Mouse (Mus musculus) embryonic facial prominence, embryonic 12.5 days (tissue): ENCODE results near the gene Ppp4r4. TPM values are rescaled to one million over a fixed set of nuclear protein-coding genes. Genes with fewer than 3 reads are reported as not detected.
A peak's percentile ranks its signal among the peaks of the same experiment; 100 is the strongest.
"Not testable (repeated sequence)": the region's sequence is repeated elsewhere in the genome, so short reads cannot be mapped to it uniquely, and the experiment has no call there.

Source experiments
- ATAC-seq: fragments of 200-750 bp; cut with Nextera tagmentation; 2 replicates; pipeline ENCODE4 v1.8.0; 2017; ENCODE audit not compliant: insufficient number of reproducible peaks, insufficient read depth, low FRiP score, low TSS enrichment
- H3K27ac ChIP-seq: fragments of 300-500 bp; sonication (generic); 2 replicates; pipeline ENCODE4 v1.5.1; 2016; ENCODE audit warnings: mild to moderate bottlenecking
- H3K27me3 ChIP-seq: fragments of 300-500 bp; sonication (generic); 2 replicates; pipeline ENCODE4 v1.6.1; 2016; ENCODE audit warnings: mild to moderate bottlenecking, moderate library complexity
- H3K36me3 ChIP-seq: fragments of 300-500 bp; sonication (generic); 2 replicates; pipeline ENCODE4 v1.6.1; 2016; ENCODE audit warnings: mild to moderate bottlenecking
- H3K4me1 ChIP-seq: fragments of 300-500 bp; sonication (generic); 2 replicates; pipeline ENCODE4 v1.6.1; 2016
- H3K4me2 ChIP-seq: fragments of 300-500 bp; sonication (generic); replicated peaks from 2 replicates; pipeline ENCODE4 v1.6.1; 2016; ENCODE audit warnings: mild to moderate bottlenecking, moderate library complexity
- H3K4me3 ChIP-seq: fragments of 300-500 bp; sonication (generic); 2 replicates; pipeline ENCODE4 v1.5.1; 2016; ENCODE audit warnings: mild to moderate bottlenecking
- H3K9ac ChIP-seq: fragments of 300-500 bp; sonication (generic); 2 replicates; pipeline ENCODE4 v1.6.1; 2016; ENCODE audit warnings: mild to moderate bottlenecking, moderate library complexity
- H3K9me3 ChIP-seq: fragments of 300-500 bp; sonication (generic); 2 replicates; pipeline ENCODE4 v1.6.1; 2016; ENCODE audit warnings: mild to moderate bottlenecking, moderate library complexity
- whole genome bisulfite sequencing: fragments of 180-500 bp; shearing (Covaris S2); methylation state at CpG from one replicate; pipeline ENCODE4 v1.1.7; 2016; 5-methylcytosine and 5-hydroxymethylcytosine counted together
- polyA plus RNA-seq: library from polyadenylated mRNA; unstranded; fragments of >200 nt; fragmentation: Nextera tagmentation; extraction: Ambion mirVana; gene quantifications from 2 replicates; pipeline ENCODE4 v1.2.1, GENCODE M21; 2016

The Ppp4r4 gene
- polyA plus RNA-seq, 1 experiment from 2014 or later = 2.3 TPM

DNA sequence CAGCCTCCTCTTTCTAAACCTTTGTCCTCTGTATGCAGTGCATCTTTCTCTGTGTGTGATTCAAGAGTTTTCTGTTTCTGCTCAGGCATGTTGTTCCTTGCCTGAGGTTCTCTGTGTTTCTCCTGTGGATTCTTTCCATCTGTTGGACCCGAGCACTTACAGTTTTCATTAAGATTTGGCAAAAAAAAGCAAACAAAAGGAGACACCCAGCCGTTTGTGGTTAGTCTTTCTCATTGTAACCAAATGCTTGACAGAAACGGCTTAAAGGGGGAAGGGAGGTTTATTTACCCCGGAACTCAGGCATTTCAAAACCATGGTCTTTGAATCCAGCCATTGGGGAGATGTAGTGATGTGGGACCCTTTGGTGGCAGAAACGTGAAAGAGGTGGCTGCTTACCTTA lies 112.5 kb downstream of the Ppp4r4 start:
- H3K9me3 ChIP-seq = no peaks in the 10 kb centered on the region
- 23% methylated on average over 5 of the region's 5 CpGs for WGBS
- no peaks in the 10 kb centered on the region; the same call in 1 of the 2 replicates for H3K4me1 ChIP-seq
- no peak overlapping the region for H3K4me3 ChIP-seq
- no peaks in the 10 kb centered on the region for H3K27me3 ChIP-seq
- no peak overlapping the region for H3K9ac ChIP-seq
- 0 out of 2 replicates have a peak overlapping the region, but pooled peaks have one; percentile 50 for H3K27ac ChIP-seq
- H3K36me3 ChIP-seq = no peaks in the 10 kb centered on the region
- H3K4me2 ChIP-seq = no peak overlapping the region
- no peak for ATAC-seq

DNA sequence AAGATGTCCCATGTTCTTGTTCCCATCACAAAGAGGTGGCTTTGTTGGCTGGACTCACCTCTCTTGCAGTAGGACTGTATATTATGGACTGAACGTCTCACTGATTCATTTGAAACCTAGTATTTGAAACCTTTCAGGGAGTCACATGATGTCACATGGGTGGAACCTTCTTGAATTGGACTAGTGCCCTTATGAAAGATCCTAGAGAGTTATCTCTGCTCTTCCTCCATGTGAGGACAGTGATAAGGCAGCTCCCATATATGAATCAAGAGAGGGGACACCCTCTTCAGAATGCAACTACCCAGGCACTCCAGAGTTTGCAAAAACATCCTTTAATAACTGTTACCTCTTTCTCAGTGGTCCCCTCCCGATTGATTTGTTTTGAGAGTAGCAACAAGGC lies 114.2 kb downstream of the Ppp4r4 start:
- no peak for ATAC-seq
- Histone ChIP-seq H3K9ac (no peak overlapping the region), H3K4me2 (no peak overlapping the region), H3K4me1 (no peaks in the 10 kb centered on the region; the same call in 1 of the 2 replicates), H3K27ac (no peak overlapping the region), H3K27me3 (no peaks in the 10 kb centered on the region), H3K9me3 (no peaks in the 10 kb centered on the region), H3K36me3 (no peaks in the 10 kb centered on the region), H3K4me3 (no peak overlapping the region)
- WGBS = 78% methylated on average over 2 of the region's 2 CpGs

DNA sequence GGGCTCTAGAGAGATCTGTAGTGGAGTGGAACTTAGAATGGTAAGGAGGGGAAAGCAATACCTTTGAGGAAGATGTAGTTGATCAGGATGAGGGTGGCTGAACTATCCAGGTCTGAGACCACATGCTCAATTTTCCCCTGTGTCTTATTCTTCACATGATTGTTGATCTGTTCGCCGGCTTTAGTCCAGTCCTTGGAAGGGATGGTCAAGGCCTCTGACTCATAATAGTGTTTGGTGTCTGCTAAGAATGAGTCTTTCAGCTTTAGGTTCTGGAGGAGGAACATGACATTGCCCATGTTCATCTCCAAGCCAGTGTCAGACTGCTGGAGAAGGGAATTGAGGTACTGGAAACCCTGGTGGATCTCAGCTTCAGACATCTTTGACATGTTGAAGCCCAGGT lies 121.8 kb downstream of the Ppp4r4 start:
- no peak overlapping the region for H3K27ac ChIP-seq
- H3K4me2 ChIP-seq = no peak overlapping the region
- WGBS = 85% methylated on average over 2 of the region's 2 CpGs
- H3K27me3 ChIP-seq = no peaks in the 10 kb centered on the region
- no peaks in the 10 kb centered on the region for H3K4me1 ChIP-seq
- H3K9me3 ChIP-seq = no peaks in the 10 kb centered on the region
- H3K36me3 ChIP-seq = no peaks in the 10 kb centered on the region
- H3K4me3 ChIP-seq = no peak overlapping the region
- H3K9ac ChIP-seq = no peak overlapping the region
- ATAC-seq = no peak

DNA sequence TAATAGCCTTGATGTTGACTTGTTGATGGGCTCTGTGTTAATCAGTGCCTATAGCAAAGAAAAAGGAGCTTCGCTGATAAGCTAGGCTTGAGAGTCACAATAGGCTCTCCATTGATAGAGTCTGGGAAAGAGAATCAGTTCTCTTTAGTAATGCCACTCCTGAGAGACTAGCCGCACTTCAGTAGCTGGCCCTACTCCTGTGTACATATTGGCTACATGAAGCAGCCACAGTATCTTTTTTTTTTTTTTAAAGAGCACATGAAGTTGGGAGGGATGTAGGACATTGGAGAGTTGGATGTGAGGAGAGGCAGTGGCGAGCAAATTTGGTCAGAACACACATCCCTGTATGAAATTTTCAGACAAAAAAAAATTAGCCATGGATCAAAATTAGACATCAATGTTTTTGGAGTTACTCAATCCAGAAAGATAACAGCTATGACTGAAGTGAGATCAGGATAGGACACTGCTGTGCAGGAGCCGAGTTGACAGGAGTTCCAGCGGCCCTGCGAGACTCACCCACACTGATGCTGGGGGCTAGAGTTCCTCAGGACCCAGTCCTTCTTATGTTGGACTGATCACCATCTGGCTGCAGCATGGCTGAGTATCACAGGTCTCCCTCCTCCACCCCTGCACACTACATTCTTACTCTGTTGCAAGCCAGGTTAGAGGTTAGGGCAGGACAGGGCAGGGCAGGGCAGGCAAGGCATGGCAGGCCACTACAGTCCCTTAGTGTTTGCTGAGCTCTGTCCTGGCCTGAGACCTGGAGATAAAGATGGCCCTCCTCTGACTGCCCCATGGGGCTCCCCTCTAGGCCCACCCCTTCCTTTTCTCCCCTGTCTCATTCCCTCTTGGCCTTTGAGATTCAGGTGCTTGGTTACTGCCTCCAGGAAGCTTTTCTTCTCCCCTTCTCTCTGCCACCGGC lies 123.3 kb downstream of the Ppp4r4 start:
- Histone ChIP-seq H3K27ac (no peak overlapping the region), H3K27me3 (no peaks in the 10 kb centered on the region), H3K4me1 (no peaks in the 10 kb centered on the region), H3K9me3 (no peaks in the 10 kb centered on the region), H3K9ac (no peak overlapping the region), H3K4me2 (no peak overlapping the region), H3K4me3 (no peak overlapping the region), H3K36me3 (no peaks in the 10 kb centered on the region)
- no peak for ATAC-seq
- WGBS = 82% methylated on average over 7 of the region's 7 CpGs

DNA sequence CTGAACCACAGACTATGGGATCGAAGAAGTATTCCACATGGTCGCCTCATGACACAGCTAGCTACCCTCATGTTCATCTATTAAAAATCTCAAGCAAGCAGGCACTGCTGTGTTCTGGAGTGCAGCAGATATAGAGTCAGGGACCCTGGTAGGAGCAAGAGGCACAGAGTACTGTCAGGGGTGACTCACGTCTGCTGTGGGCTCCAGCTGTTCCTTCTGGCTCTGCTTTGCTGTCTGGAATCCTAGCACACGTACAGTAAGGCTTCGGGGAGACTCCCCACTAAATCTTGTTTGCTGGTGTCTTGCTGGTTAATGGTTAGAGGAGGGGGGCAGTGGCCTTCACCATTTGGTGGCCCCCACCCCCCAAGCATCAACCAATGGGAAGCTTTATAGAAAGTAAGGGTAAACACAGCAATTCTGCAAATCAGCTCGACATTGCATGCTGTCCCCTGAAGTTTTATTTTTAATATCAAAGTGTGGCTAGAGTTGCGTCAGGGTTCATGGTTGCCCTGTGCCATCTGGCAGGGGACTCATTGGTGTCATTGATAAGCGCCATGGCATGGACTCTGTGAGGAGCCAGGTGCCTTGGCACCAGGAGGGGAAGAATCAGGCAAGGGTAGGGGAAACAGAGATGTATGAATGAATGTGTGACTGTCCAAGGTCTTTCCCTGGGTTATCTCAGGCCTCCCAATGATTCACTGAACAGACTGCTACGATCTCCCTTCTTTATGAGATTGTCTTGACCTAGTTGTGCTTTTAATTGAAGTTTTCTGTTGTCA lies 125.0 kb downstream of the Ppp4r4 start, which contains the start of gene Serpina6:
Serpina6 (minus strand) TSS at position 365 of the 779 bp plus-strand sequence.
- no peak within 1 kb of the TSS for H3K4me2 ChIP-seq
- no peak within 1 kb of the TSS for H3K4me3 ChIP-seq
- H3K4me1 ChIP-seq = no peaks in the 10 kb centered on the region
- no peak for ATAC-seq
- H3K27me3 ChIP-seq = no peaks in the 10 kb centered on the region
- no peak within 1 kb of the TSS for H3K9ac ChIP-seq
- 81% methylated on average over 9 of the region's 9 CpGs for WGBS
- H3K36me3 ChIP-seq = no peaks in the 10 kb centered on the region
- H3K27ac ChIP-seq = no peak within 1 kb of the TSS
- H3K9me3 ChIP-seq = no peaks in the 10 kb centered on the region

DNA sequence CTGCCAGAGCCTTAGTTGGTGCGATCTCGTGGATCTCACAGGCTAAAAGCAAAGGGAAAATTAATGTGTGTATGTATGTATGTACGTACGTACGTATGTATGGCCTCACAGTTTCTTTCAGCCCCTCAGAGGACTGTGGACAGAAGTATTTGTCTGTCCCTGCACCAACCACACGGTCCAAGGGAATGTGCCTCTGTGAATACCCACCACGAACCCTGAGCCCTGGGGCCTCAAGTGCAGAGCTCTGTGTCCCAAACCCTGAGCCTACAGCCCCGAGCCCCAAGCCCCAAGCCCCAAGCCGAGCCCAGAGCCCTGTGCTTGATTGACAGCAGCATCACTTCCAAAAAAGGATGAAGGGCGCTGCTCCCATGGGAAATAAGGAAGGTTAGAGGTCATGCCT lies 125.9 kb downstream of the Ppp4r4 start:
- no peaks in the 10 kb centered on the region for H3K27me3 ChIP-seq
- H3K4me3 ChIP-seq = no peak overlapping the region
- no peaks in the 10 kb centered on the region for H3K36me3 ChIP-seq
- ATAC-seq = no peak
- 81% methylated on average over 10 of the region's 10 CpGs for WGBS
- no peaks in the 10 kb centered on the region for H3K9me3 ChIP-seq
- no peaks in the 10 kb centered on the region for H3K4me1 ChIP-seq
- H3K9ac ChIP-seq = no peak overlapping the region
- H3K27ac ChIP-seq = no peak overlapping the region
- no peak overlapping the region for H3K4me2 ChIP-seq

DNA sequence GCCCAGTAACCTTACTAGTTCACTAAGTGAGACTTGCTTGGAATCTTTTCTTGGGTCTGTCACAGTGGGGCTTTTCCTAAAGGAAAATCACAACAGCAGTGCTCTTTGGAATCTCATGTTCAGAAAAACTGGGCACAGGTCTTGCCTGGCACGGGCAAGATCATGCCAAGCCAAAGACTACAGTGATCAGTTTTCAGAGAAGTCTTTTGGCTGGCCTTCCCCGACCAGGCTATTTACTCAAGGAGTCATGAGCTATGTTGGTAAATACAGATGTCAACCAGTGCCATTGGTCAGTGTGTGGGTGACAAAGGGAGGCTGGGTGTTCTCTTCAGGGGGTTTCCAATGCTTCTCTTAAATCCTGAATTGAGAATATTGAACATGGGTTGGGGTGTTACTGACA lies 127.1 kb downstream of the Ppp4r4 start:
- Histone ChIP-seq H3K9me3 (no peaks in the 10 kb centered on the region), H3K4me1 (no peaks in the 10 kb centered on the region), H3K4me2 (no peak overlapping the region), H3K4me3 (no peak overlapping the region), H3K36me3 (no peaks in the 10 kb centered on the region), H3K27me3 (no peaks in the 10 kb centered on the region), H3K9ac (no peak overlapping the region), H3K27ac (no peak overlapping the region)
- ATAC-seq = no peak
- WGBS = 86% methylated on average over 2 of the region's 2 CpGs

DNA sequence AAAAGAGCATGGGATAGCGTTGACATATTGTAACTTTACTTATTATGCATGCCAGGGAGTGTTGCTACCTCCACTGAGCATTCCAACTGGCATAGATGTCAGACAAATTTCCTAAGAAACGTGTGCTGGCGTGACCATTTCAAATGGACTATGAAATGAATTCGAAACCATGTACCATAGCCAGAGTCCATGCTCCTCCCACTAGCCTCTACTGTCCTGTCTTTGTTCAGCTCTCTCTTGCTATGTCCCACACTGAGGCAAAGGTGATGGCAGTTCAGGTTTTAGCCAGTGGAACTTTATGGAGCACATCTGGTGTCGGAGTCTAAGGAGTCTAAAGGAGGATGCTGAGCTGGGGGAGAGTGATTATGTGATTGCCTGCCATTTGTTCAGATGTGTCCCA lies 128.0 kb downstream of the Ppp4r4 start:
- Histone ChIP-seq H3K4me1 (no peaks in the 10 kb centered on the region), H3K27ac (no peak overlapping the region), H3K9me3 (no peaks in the 10 kb centered on the region), H3K9ac (no peak overlapping the region), H3K4me3 (no peak overlapping the region), H3K36me3 (no peaks in the 10 kb centered on the region), H3K27me3 (no peaks in the 10 kb centered on the region), H3K4me2 (no peak overlapping the region)
- 86% methylated on average over 5 of the region's 5 CpGs for WGBS
- ATAC-seq = no peak

DNA sequence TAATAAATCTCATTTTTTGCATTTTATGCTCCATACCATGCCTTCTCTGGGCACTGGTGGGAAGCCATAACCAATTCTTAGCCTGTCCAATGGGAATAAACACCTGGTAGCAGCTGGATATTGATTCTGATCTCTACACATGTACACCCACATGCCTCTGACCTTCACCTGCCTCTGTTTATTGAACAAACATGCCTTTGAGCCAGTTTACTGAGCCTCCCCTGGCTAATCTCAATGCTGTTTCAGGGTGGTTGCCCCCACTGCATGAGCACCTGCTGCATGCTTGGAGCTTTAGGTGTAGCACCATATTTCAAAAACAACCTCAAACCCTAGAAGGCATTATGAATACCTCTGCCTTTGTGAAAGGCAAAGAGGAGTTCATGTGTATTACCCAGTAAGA lies 130.0 kb downstream of the Ppp4r4 start:
- H3K9ac ChIP-seq, H3K4me2 ChIP-seq, H3K27me3 ChIP-seq, H3K27ac ChIP-seq, H3K4me1 ChIP-seq, ATAC-seq, H3K4me3 ChIP-seq, H3K36me3 ChIP-seq, H3K9me3 ChIP-seq: not testable (repeated sequence)

Other genes starting within 250 kb of the Ppp4r4 start
- gene Fam181a, start 221.3 kb upstream of the Ppp4r4 start, polyA plus RNA-seq = 0.69 and 1.3 TPM in 2 replicates
- 2.1 and 2.4 TPM in 2 replicates for gene Asb2, start 176.3 kb upstream of the Ppp4r4 start, polyA plus RNA-seq
- gene Otub2, start 143.6 kb upstream of the Ppp4r4 start, polyA plus RNA-seq = 12.7 and 14.1 TPM in 2 replicates
- 0.38 and 0.49 TPM in 2 replicates for gene 9330161L09Rik, start 124.5 kb upstream of the Ppp4r4 start, polyA plus RNA-seq
- gene Ddx24, start 106.5 kb upstream of the Ppp4r4 start, polyA plus RNA-seq = 109 and 121 TPM in 2 replicates
- gene Ifi27, start 98.1 kb upstream of the Ppp4r4 start, polyA plus RNA-seq = 9.9 and 12.1 TPM in 2 replicates
- gene Ifi27l2a, start 88.6 kb upstream of the Ppp4r4 start, polyA plus RNA-seq = 1.7 and 2.0 TPM in 2 replicates
- not detected in 2 replicates for gene Ifi27l2b, start 75.1 kb upstream of the Ppp4r4 start, polyA plus RNA-seq
- gene Serpina10, start 99.2 kb downstream of the Ppp4r4 start, polyA plus RNA-seq = not detected in 2 replicates
- 0.46 and 0.55 TPM in 2 replicates for gene Serpina6, start 124.9 kb downstream of the Ppp4r4 start, polyA plus RNA-seq
- gene Serpina16, start 143.9 kb downstream of the Ppp4r4 start, polyA plus RNA-seq = not detected in 2 replicates
- not detected in 2 replicates for gene Serpina1f, start 163.2 kb downstream of the Ppp4r4 start, polyA plus RNA-seq
- gene Serpina1d, start 241.3 kb downstream of the Ppp4r4 start, polyA plus RNA-seq = not detected in 2 replicates